Mouse (Mus musculus) stomach, postnatal 0 days (tissue): ENCODE data around the gene Gm21860.
"Not testable (repeated sequence)": the region's sequence is repeated elsewhere in the genome, so short reads cannot be mapped to it uniquely, and the experiment has no call there.

Experiments used
- CTCF ChIP-seq: IDR thresholded peaks from 2 replicates; pipeline ENCODE4 v1.5.1; 2016; ENCODE audit warnings: antibody characterized with exemption, low read depth, mild to moderate bottlenecking, moderate library complexity
- EP300 ChIP-seq: optimal IDR thresholded peaks from 2 replicates; pipeline ENCODE3; 2016; ENCODE audit warnings: antibody characterized with exemption

- TF ChIP-seq EP300, CTCF: not testable (repeated sequence)
Observed at GRCm38 (mm10) chrY:90742261-90743052, 12.2 kb downstream of the Gm21860 start.
